Mouse (Mus musculus) C2C12 (cell line): ENCODE measurements at regions not wholly inside any gene's neighbourhood (a gene's known extent, or its start where the extent isn't known, plus 50 kb on each side); places are given as distances from the start of the nearest gene placed in this dataset.

Experiments
- CEBPB ChIP-seq: IDR thresholded peaks from one replicate; pipeline ENCODE4 v1.6.1; 2011; ENCODE audit warnings: low read depth, mild to moderate bottlenecking, control low read depth, moderate library complexity
- CTCF ChIP-seq: IDR thresholded peaks from one replicate; pipeline ENCODE4 v1.5.1; 2011; ENCODE audit not compliant: control insufficient read depth, insufficient read depth, insufficient read length
- FOSL1 ChIP-seq: IDR thresholded peaks from one replicate; pipeline ENCODE4 v1.8.0; 2011; ENCODE audit warnings: mild to moderate bottlenecking, low read length; ENCODE audit not compliant: poor library complexity, insufficient read depth, severe bottlenecking
- MAX ChIP-seq: IDR thresholded peaks from one replicate; pipeline ENCODE4 v1.6.1; 2011; ENCODE audit warnings: mild to moderate bottlenecking, control low read depth
- MYOD1 ChIP-seq: IDR thresholded peaks from one replicate; pipeline ENCODE4 v1.6.1; 2011; ENCODE audit warnings: low read depth; ENCODE audit not compliant: control insufficient read depth, insufficient read length
- MYOG ChIP-seq: IDR thresholded peaks from one replicate; pipeline ENCODE4 v1.6.1; 2011; ENCODE audit not compliant: control insufficient read depth, insufficient read length; ENCODE audit errors: extremely low read depth
- USF1 ChIP-seq: IDR thresholded peaks from one replicate; pipeline ENCODE4 v1.6.1; 2011; ENCODE audit warnings: low read depth, mild to moderate bottlenecking, control low read depth, moderate library complexity

GRCm38 (mm10) chr5:126995577-126995976 is 246.0 kb upstream of the Tmem132c start:
- no peak for TF ChIP-seq CTCF
- no peak for TF ChIP-seq CEBPB
- TF ChIP-seq USF1, result no peak
- no peak for TF ChIP-seq MYOG
- no peak for TF ChIP-seq FOSL1
- no peak for TF ChIP-seq MAX
- no peak for TF ChIP-seq MYOD1
